Mouse (Mus musculus): ENCODE results near the gene Htatip2. TPM values are rescaled to one million over a fixed set of nuclear protein-coding genes. Genes with fewer than 3 reads are reported as not detected.

Htatip2 gene
- total RNA-seq, 4 experiments from 2014 or later = 5.3 to 8.2 (median 7.0) TPM

DNA sequence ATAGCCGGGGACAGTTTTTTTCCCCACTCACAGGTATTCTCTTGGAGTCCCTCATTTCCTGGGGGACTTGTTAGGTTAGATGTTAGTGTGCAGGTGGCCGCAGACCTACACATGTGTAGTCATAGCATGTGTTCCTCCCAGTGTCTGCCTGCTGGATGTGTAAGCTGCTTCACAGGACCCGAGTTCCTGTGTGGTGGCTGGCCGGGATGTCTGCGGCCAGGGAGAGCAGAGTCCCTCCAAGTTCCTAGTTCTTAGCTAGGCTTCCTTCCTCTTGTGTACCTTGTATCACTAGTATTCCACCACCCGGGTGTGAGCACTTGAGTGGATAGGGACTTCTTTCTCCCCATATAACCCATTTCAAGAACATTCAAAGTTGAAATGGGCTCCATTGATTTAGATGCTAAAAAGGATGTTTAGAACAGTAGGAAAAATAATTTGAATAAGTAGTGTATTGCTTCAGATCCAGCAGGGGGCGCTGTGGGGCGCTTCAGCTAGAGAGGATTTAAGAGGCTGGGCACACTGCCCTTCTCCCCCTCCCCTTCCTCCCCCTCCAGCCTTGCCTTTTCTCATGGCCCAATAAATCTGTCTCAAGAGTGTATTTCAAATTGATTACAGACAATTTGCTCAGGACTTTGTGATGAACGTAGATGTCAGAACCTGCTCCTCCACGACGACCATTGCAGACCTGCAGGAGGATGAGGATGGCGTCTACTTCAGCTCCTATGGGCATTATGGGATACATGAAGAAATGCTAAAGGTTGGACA is 27.9 kb downstream of the Htatip2 start:
- DNase-seq (ENCODE audit: low spot score in 2 of 2) = peak in 1 of 2 experiments; percentile 14

DNA sequence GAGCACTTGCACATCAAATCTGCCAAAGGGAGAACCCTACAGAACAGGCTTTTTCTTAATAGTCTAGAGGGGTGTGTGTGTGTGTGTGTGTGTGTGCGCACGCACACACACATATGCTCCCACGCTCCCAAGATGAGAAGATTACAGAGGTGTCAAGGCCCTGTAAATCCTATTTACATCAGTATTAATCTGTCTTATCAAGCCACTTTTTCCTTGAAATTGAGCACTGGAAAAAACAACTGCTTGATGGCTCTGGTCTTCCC is 28.4 kb downstream of the Htatip2 start:
- no peak for DNase-seq (ENCODE audit: low spot score in 2 of 2)

DNA sequence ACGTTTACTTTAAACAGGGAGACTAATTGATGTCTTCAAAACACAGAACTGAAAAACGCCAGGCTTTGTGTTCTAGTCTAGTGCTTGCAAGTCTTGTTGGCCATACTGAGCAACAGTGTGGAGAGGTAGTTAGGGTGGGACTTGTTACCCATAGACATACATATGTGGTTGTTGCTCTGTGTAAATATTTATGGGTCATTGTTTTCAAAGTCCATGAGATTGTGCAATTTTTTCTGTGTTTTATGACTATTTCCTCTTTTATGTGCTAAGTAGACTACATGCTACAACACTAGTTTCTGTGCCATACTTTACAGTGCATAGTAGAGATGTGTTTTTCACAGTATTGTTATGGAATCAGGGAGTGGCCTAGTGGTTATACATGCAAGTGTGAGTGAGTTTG is 35.4 kb downstream of the Htatip2 start:
- no peak for DNase-seq (ENCODE audit: low spot score in 2 of 2)

DNA sequence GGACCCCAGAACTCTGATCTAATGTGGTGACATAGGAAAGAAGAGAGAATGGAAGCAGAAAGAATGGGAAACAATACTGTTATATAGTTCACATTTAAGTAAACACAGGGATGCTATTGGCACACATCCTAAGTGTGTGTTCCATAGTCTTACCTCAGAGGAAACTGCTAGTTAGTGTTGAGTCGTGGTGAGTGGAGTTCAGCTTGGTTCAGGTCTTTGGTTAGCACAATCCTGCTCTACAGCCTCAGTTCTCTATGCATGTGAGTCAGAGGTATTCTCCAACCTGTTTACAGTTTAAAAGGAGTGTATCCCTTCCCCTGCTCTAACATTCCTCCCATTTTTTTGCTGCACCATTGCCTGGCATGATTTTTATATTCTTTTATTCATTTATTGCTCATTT is 38.3 kb downstream of the Htatip2 start:
- DNase-seq (ENCODE audit: low spot score in 2 of 2) = no peak

DNA sequence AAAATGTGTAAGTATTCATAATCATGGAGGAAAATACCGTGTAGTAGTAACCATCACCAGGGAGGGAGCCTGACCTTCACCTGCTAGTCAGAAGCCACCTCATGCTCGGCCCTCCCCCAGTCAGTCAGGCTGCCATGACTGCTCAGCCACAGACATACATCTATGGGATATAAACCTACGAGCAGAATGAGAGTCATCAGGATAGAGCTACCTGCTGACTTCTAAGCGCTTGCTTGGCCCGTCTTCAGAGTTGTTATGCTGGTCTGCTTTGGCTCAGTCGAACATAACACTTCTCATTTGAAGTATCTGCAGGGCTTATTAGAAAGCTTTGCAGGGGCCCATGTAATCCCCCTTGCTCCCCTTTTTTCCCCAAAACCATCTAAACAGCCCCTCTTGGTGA is 44.6 kb downstream of the Htatip2 start:
- DNase-seq (ENCODE audit: low spot score in 2 of 2) = no peak

DNA sequence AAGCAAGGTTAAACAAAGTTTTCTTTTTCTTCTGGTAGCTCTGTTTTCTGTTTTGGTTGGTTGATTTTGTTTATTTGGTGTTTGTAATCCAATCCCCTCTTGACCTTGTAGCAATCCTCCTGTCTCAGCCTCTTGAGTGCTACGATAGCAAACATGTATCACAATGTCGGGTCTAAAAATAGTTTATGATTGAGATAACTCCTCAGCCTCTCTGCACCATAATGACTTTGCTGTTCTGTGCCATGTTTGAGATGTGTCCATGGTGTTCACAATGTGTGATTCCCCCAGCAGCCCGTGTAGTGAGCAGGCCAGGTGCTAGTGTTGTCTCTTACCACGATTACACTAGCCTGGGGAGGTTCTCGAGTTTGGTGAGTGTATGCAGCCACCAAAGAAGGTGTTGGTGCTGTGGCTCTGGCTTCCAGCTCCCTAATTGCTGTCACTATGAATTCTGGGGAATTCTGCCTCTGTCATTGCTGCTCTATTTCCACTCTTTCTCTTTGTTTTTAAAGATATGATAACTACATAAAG is 45.8 kb downstream of the Htatip2 start:
- no peak for DNase-seq (ENCODE audit: low spot score in 2 of 2)

DNA sequence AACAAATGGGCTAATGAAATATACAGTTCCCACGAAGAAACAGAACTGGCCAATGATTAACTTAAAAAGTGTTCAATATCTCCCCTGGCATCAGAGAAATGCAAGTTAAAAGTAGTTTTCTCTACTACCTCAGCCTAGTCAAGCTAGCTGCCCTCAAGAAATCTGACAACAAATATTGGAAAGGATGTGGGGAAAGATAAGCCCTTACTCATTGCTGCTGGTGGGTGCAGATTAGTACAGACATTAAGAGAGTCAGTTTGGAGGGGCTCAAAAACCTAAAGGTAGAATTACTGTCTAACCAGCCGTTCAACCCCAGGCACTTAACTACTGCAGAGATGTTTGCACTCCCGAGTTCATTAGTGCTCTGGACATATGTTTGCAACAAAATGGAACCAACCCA is 46.7 kb downstream of the Htatip2 start:
- DNase-seq (ENCODE audit: low spot score in 2 of 2) = no peak

DNA sequence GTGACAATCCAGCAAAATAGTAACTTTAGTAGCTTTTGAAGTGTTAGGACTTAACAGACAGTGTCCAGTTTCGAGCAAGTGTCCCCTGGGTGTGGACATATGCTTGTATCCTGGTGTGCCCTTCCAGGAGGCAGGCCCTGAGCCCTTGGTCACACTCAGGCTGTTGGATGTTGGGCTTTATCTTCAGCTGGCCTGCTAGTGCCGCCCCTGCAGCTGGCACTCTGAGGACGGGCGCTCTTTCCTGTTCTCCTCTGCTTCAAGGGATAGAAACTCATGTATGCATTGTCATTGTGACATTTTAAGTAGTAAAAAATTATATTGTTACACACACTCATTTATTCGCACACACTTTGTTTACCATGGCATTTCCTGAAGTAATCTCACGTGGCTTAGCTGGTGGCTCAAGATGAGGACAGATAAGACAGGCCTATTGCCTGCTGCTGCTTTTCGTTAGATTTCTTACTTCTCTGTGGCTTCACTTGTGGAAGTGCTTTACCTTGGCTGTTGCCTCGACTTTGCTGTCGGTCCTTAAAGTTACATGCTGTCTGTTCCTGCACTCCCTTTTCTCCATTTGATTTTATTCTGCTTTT is 48.3 kb downstream of the Htatip2 start:
- DNase-seq (ENCODE audit: low spot score in 2 of 2) = no peak

DNA sequence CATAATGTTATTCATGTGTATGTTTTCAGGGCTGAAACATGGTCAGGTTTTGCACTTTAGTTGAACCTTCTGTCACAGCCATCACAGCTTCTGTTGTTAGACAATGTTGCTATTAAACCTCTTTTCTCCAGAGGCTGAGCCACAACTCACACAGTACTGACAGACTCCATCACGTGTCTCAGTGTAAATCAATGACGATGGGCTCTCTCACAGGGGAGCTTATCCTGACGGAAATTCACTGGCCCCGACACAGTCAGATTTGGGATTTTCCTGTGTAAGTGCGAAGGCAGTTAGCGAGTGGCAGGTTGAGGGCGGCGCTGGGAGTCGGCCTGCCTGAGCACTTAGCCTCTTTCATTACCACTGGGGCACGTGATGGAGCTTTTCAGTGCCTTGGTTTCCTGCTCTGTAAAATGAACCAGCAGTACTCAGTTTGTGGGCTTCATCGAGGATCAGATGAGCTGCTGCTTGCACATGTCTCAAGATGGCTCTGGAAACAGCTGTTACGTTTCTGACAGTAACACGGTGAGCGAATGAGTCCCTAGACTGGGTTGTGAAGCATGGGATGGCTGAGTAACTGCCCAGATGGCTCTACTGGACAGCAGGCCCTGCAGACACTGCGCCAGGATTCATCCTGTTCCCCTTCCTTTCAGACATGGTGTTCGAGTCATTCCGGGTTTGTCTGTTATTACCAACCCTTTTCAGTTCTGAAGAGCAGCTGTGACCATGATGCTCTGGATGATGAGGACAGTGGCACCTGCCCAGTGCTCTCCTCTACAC is 49.1 kb downstream of the Htatip2 start:
- no peak for DNase-seq (ENCODE audit: low spot score in 2 of 2)

DNA sequence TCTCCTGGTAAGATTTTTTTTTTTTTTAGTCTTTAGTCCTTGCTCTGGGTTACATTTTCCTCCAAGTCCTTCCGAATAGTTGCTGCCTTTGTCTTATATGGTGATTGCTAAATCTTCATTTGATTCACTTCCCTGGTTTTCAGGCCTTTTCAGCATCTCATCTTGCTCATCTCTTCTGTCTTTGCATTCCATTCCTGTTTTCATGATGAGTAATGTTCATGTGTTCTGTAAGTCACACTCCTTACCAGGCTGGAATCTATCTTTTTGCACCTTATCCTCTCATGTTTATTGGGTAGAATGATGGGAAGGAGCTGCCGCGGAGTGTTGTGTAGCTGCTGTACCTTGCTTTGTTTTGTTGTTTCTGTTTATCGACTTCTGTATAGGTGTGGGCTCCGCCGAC is 50.2 kb downstream of the Htatip2 start:
- no peak for DNase-seq (ENCODE audit: low spot score in 2 of 2)

DNA sequence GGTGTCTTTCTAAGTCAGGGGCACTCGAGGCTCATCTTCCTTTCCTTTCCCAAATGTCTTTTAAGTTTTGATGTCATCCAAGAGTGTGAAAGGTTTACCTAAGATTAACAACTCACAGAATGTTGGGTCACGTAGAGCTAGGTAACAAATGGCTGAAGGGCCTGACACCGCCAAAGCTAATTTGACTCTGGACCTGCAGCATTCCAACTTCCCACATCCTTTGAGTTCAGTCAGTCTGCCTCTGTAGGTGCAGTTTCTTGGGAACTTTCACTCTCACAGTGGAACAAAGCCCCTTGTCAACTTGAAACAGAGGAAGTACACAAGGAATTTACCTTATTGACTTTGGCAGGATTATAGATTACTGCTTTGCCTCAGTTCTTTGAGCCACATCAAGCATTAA is 50.6 kb downstream of the Htatip2 start:
- no peak for DNase-seq (ENCODE audit: low spot score in 2 of 2)

DNA sequence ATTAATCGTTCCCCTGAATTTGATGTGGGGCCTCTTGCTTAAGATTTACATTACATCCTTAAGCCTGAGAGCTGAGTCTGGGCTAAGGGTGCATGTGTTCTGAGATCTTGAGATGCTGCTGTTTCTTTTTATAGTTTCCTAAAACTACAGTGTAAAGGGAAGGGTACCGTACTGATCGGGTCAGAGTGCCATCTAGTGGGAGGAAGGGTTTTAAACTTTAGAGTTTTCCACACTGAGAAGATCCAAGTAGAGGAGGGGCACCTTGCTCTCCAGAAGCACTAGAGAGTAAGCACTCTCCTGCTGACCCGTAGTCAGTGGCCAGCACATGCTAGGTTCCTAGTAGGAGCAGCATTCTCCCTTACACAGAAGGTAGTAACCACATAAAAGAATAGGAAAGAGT is 52.4 kb downstream of the Htatip2 start:
- DNase-seq (ENCODE audit: low spot score in 2 of 2) = no peak

DNA sequence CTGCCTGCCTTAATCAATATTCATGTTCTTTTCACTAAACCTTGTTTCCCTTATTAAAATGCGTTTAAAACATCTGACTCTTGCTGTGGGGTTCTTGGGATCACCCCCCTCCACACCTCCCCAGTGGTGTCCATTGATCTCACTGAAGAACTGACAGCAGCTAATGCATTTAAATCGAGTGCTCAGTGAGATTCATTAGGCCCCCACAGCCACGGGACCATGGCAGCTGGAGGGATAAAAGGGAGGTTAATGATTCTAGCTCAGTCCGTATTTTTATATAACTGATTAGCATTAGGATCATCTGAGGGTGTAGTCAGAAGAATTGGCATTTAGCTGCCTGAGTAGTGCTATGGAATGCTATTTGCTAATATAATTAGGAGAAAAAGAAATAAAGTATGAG is 60.5 kb downstream of the Htatip2 start:
- no peak for DNase-seq (ENCODE audit: low spot score in 2 of 2)

DNA sequence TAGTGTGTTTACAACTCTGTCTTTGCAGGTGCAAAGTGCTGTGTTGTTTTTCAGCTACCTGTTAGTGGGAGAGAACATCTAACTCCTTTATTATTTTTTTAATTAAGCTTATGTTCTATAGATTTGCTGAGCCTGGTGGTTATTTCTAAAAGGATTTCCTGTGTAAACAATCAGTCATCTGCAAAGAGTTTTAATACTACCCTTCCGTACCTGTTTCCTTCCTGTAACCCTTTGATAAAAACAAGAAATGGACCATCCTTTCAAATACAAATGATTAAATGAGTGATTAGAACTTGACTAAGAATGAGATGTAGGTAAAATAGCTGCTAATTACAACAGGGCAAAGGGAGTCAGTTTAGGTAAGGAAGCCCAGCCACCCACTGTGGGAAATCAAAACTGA is 62.5 kb downstream of the Htatip2 start:
- DNase-seq (ENCODE audit: low spot score in 2 of 2) = no peak

DNA sequence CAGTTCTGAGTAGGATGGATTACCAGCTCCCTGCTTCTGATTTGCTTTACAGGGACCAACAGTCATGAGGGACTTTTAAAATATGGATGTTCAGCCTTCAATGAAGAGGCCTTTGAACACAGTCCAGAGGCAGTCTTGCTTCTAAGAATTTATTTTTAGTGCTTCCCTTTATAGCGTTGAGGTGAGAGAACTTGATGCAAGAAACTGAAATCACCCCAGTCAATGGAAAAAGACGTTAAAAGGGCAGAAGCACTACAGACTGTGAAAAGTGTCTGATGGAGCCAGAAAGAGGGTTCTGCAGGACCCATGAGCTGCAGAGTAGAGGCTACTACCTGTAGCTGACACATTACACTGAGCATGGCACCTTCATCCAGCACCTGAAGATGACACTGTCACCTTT is 63.1 kb downstream of the Htatip2 start:
- no peak for DNase-seq (ENCODE audit: low spot score in 2 of 2)

Other genes starting within 250 kb of the Htatip2 start
- gene Dbx1, start 122.3 kb upstream of the Htatip2 start, total RNA-seq (2022) = not detected
- 10 to 100 TPM; 12.5 to 17.5 (median 15.2) TPM for gene Prmt3, start 19.2 kb downstream of the Htatip2 start, total RNA-seq (2022)
- gene Slc6a5, start 151.0 kb downstream of the Htatip2 start, total RNA-seq (2022) = not detected
- under 1 TPM; 0.13 to 0.18 (median 0.17) TPM for gene Nell1, start 215.7 kb downstream of the Htatip2 start, total RNA-seq (2022)

All from gastrocnemius, adult 8-10 months (tissue).